Mouse (Mus musculus) erythroblast, embryonic 14.5 days (primary cell): ENCODE results near the gene Psmd9.

ENCODE experiments used
- GATA1 ChIP-seq: IDR thresholded peaks from 2 replicates; pipeline ENCODE4 v1.6.1; 2012; ENCODE audit warnings: low read length, inconsistent platforms, mixed read lengths
- TAL1 ChIP-seq: IDR thresholded peaks from 3 replicates; pipeline ENCODE4 v1.6.1; 2012; ENCODE audit warnings: low read length, inconsistent platforms, mixed read lengths

DNA sequence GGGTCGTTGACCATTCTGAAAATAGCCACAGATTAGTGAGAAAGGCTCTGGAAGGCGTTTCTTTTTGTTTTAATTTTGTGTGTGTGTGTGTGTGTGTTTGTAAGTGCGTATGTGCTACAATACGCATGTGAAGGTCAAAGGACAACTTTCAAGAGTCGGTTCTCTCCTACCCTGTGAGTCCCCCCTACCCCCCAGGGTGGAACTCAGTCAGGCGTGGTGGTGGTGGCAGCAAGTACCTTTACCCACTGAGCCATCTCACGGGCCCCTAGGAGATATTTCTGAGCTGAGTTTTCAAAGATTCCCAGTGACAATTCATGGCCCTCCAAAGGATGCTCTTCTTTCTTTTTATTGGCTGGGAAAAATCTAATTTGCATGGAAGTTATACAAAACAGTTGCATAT is 128.6 kb downstream of the Psmd9 start:
- TF ChIP-seq GATA1 (no peak), TAL1 (no peak)
